In the genomic region with DNA sequence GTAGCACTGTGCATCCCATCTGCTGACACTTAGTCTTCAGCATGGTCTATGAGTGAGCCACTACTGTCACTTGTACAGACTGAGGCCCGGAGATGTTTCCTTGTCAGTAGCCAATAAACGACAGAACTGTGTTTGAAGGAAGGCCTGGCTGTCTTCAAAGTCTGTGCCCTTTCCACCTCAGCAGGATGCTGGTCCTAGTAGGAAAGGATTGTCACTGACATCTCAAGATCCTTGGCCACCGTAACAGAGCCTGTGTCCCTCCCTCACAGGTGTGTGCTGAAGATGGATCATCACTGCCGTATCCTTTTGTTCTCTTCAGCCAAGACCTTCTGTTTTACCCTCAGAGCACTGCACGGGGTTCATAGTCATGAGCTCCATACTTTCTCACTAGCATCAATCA, we compare ENCODE assay signal across 29 mouse cellular contexts.
"Had no signal": no experiment of that assay in that cellular context is flagged by ENCODE, and none has a peak within 500 bp of the region (broad histone marks: within the 10 kb centered on the region; RNA-seq: fewer than 3 reads in every experiment).

No protein-coding gene starts in this region.

- H3K27ac ChIP-seq: embryonic facial prominence, embryonic 10.5 days; embryonic facial prominence, embryonic 12.5 days; embryonic facial prominence, embryonic 13.5 days; embryonic facial prominence, embryonic 15.5 days; forebrain, embryonic 10.5 days; forebrain, embryonic 12.5 days; forebrain, embryonic 13.5 days; forebrain, embryonic 15.5 days; gastrocnemius, adult 2 months; heart, adult 2 months had no signal

- H3K9ac ChIP-seq: embryonic facial prominence, embryonic 12.5 days; embryonic facial prominence, embryonic 13.5 days; embryonic facial prominence, embryonic 15.5 days; forebrain, embryonic 12.5 days; forebrain, embryonic 13.5 days; forebrain, embryonic 15.5 days; forebrain, postnatal 0 days had no signal

- H3K9me3 ChIP-seq: embryonic facial prominence, embryonic 10.5 days; embryonic facial prominence, embryonic 12.5 days; embryonic facial prominence, embryonic 13.5 days; embryonic facial prominence, embryonic 15.5 days; forebrain, embryonic 10.5 days; forebrain, embryonic 12.5 days; forebrain, embryonic 13.5 days; forebrain, embryonic 15.5 days had no signal

- H3K27me3 ChIP-seq: embryonic facial prominence, embryonic 12.5 days; embryonic facial prominence, embryonic 13.5 days; embryonic facial prominence, embryonic 15.5 days; forebrain, embryonic 12.5 days; forebrain, embryonic 13.5 days; forebrain, embryonic 15.5 days had no signal

- ATAC-seq: forebrain, embryonic 13.5 days; forebrain, embryonic 14.5 days; forebrain, embryonic 15.5 days; forebrain, embryonic 16.5 days; forebrain, postnatal 0 days had no signal

- H3K4me2 ChIP-seq: embryonic facial prominence, embryonic 12.5 days; embryonic facial prominence, embryonic 13.5 days; embryonic facial prominence, embryonic 15.5 days; forebrain, embryonic 12.5 days; forebrain, embryonic 13.5 days; forebrain, embryonic 15.5 days had no signal

- H3K4me3 ChIP-seq: embryonic facial prominence, embryonic 10.5 days; embryonic facial prominence, embryonic 12.5 days; embryonic facial prominence, embryonic 13.5 days; embryonic facial prominence, embryonic 15.5 days; erythroblast, embryonic 14.5 days; forebrain, embryonic 10.5 days; forebrain, embryonic 12.5 days; forebrain, embryonic 13.5 days; forebrain, embryonic 15.5 days; gastrocnemius, adult 2 months; heart, adult 2 months had no signal

- DNase-seq: cerebellum, adult 2 months; cerebellum, adult 8-10 months; cerebellum, adult 9-10 months; cerebellum, adult 9-11 months; cerebellum, postnatal 10 days; cerebellum, postnatal 14 days; cerebellum, postnatal 25 days; cerebellum, postnatal 36 days; embryo, embryonic 11 days; forebrain, postnatal 0 days; gastrocnemius, adult 2 months; gastrocnemius, postnatal 10 days; gastrocnemius, postnatal 14 days; gastrocnemius, postnatal 25 days; gastrocnemius, postnatal 36 days; heart, adult 11 months; heart, adult 18-20 months; heart, adult 2 months had no signal
